Comparison of ENCODE assay signal across 8 mouse cellular contexts in the genomic region with DNA sequence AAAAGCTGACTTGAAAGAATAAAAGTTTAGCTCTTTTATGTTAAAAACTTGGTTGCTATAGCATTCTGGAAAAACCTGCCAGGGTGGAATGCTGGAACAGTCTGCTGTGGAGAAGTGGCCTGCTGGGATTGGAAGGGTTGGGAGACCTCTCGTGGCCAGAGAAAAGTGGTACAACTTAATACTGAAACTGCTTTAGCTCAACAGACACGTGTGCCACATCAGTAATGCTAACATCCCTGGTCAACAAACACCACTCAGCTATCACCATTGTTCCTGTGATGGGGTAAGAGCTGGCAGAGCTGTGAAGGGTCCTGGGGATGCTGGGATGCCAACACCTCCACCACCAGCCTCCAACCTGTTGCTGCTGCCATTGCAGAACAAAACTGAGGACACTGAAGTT. TPM values are rescaled to one million over a fixed set of nuclear protein-coding genes. Genes with fewer than 3 reads are reported as not detected.
DNase-seq lines count a peak whose midpoint lies in the region; TF ChIP-seq lines count a peak whose summit lies in the region.

No protein-coding gene starts in this region.

- H3K4me3 ChIP-seq in E14TG2a.4 (replicated peaks; ENCODE audit: low read length): no peak overlapping the region

- DNase-seq in ZHBTc4 (ENCODE audit: low read depth, low spot score): peak; percentile 71
- peak; percentile 75 for DNase-seq in embryo, embryonic 10.5 days (ENCODE audit: low spot score)
- DNase-seq in heart, postnatal 10 days: peak; percentile 63 to 71
- DNase-seq in kidney, postnatal 4 days: peak; percentile 42 to 54
- peak; percentile 63 for DNase-seq in lung, postnatal 10 days
- peak; percentile 47 for DNase-seq in right cerebral cortex, postnatal 14 days
- no peak for DNase-seq in spleen, postnatal 10 days (ENCODE audit: low spot score in 2 of 2)

- no peaks in the 10 kb centered on the region for H3K27me3 ChIP-seq in E14TG2a.4 (ENCODE audit: insufficient read depth, low read length)

- no peaks in the 10 kb centered on the region; the same call in 1 of the 2 replicates for H3K4me1 ChIP-seq in E14TG2a.4 (replicated peaks; ENCODE audit: low read depth, low read length)

- H3K9me3 ChIP-seq in E14TG2a.4 (ENCODE audit: low read length): no peaks in the 10 kb centered on the region

- intact Hi-C loops in heart, postnatal 10 days (cut with DNase I): loop anchor here (5.0 kb wide), 3 partner anchors 46 to 176 kb away; a partner anchor contains a TSS

- peak; percentile 40 for TF ChIP-seq CTCF in E14TG2a.4 (conservative IDR thresholded peaks at IDR 0.05; ENCODE audit: low read length)

- no peaks in the 10 kb centered on the region for H3K36me3 ChIP-seq in E14TG2a.4 (ENCODE audit: insufficient read depth, low read length)

RNA-seq across cellular contexts. Expression of a gene that starts 31.1 kb away (rescaled TPM):
- 10 to 100 TPM; 12.3 to 13.6 TPM for total RNA-seq in heart, postnatal 10 days (2021)

RNA-seq across cellular contexts. Expression of a gene that starts 46.3 kb away (rescaled TPM):
- 10 to 100 TPM; 52.3 to 57.4 TPM for total RNA-seq in heart, postnatal 10 days (2021)

Comparison
In these comparisons a context has a peak if more than half of its experiments do, and no peak if none do; other contexts are left out.
1. DNase-seq: peak in ZHBTc4 (single experiment), embryo, embryonic 10.5 days (single experiment), heart, postnatal 10 days (2 of 2), kidney, postnatal 4 days (2 of 2), lung, postnatal 10 days (single experiment) and right cerebral cortex, postnatal 14 days (single experiment); none in spleen, postnatal 10 days (0 of 2).